Mouse (Mus musculus) embryonic facial prominence, embryonic 13.5 days (tissue): ENCODE data around the gene Wdr73. TPM values are rescaled to one million over a fixed set of nuclear protein-coding genes. Genes with fewer than 3 reads are reported as not detected.
"Not testable (repeated sequence)": the region's sequence is repeated elsewhere in the genome, so short reads cannot be mapped to it uniquely, and the experiment has no call there.

Experiments used
- ATAC-seq: fragments of 200-750 bp; cut with Nextera tagmentation; 2 replicates; pipeline ENCODE4 v1.8.0; 2017; ENCODE audit warnings: low read depth; ENCODE audit not compliant: insufficient number of reproducible peaks, insufficient read depth, low FRiP score, low TSS enrichment
- H3K27ac ChIP-seq: fragments of 300-500 bp; sonication (generic); 2 replicates; pipeline ENCODE4 v1.5.1; 2015; ENCODE audit warnings: moderate library complexity, mild to moderate bottlenecking, inconsistent platforms
- H3K27me3 ChIP-seq: fragments of 300-500 bp; sonication (generic); 2 replicates; pipeline ENCODE4 v1.6.1; 2015; ENCODE audit warnings: mild to moderate bottlenecking, inconsistent platforms
- H3K36me3 ChIP-seq: fragments of 300-500 bp; sonication (generic); 2 replicates; pipeline ENCODE4 v1.6.1; 2015; ENCODE audit warnings: mild to moderate bottlenecking, inconsistent platforms
- H3K4me1 ChIP-seq: fragments of 300-500 bp; sonication (generic); 2 replicates; pipeline ENCODE4 v1.6.1; 2015; ENCODE audit warnings: inconsistent platforms
- H3K4me2 ChIP-seq: fragments of 300-500 bp; sonication (generic); 2 replicates; pipeline ENCODE4 v1.6.1; 2015; ENCODE audit warnings: moderate library complexity, mild to moderate bottlenecking, inconsistent platforms
- H3K4me3 ChIP-seq: fragments of 300-500 bp; sonication (generic); 2 replicates; pipeline ENCODE4 v1.5.1; 2015; ENCODE audit warnings: mild to moderate bottlenecking, inconsistent platforms
- H3K9ac ChIP-seq: fragments of 300-500 bp; sonication (generic); 2 replicates; pipeline ENCODE4 v1.6.1; 2015; ENCODE audit warnings: mild to moderate bottlenecking, inconsistent platforms
- H3K9me3 ChIP-seq: fragments of 300-500 bp; sonication (generic); 2 replicates; pipeline ENCODE4 v1.6.1; 2016; ENCODE audit warnings: inconsistent platforms
- WGBS: fragments of 180-500 bp; shearing (Covaris S2); methylation state at CpG from one replicate; pipeline ENCODE4 v1.1.7; 2015; ENCODE audit warnings: mixed read lengths; 5-methylcytosine and 5-hydroxymethylcytosine counted together
- polyA plus RNA-seq: library from polyadenylated mRNA; unstranded; fragments of >200 nt; fragmentation: Nextera tagmentation; extraction: Ambion mirVana; gene quantifications from 2 replicates; pipeline ENCODE4 v1.2.1, GENCODE M21; 2015

Gene Wdr73
- polyA plus RNA-seq, result 31.5 and 33.0 TPM in 2 replicates

GRCm38 (mm10) chr7:80900944-80901501 is at the start of gene Wdr73:
Wdr73 (minus strand) TSS chr7:80901269.
- no peaks in the 10 kb centered on the region for H3K27me3 ChIP-seq
- no peaks in the 10 kb centered on the region for H3K9me3 ChIP-seq
- whole genome bisulfite sequencing, result under 1% methylated on average over 36 of the region's 36 CpGs
- peak within 1 kb of the TSS; percentile 82 for H3K4me3 ChIP-seq
- H3K4me1 ChIP-seq, result peaks cover 24% of the 10 kb centered on the region
- peaks cover 32% of the 10 kb centered on the region for H3K36me3 ChIP-seq
- H3K4me2 ChIP-seq, result peak within 1 kb of the TSS; percentile 90
- H3K9ac ChIP-seq, result peak within 1 kb of the TSS; percentile 83
- ATAC-seq, result peak; percentile 81
- peak within 1 kb of the TSS; percentile 78 for H3K27ac ChIP-seq

GRCm38 (mm10) chr7:80947445-80948350 is 46.6 kb upstream of the Wdr73 start, which contains the start of gene Sec11a:
Sec11a (minus strand) TSS chr7:80947780.
- WGBS, result 2% methylated on average over 44 of the region's 44 CpGs
- H3K4me2 ChIP-seq, result peak within 1 kb of the TSS; percentile 90

GRCm38 (mm10) chr7:80939808-80940207 is 38.7 kb upstream of the Wdr73 start:
- Histone ChIP-seq H3K9me3 (no peaks in the 10 kb centered on the region), H3K9ac (no peak overlapping the region), H3K36me3 (peaks cover 13% of the 10 kb centered on the region), H3K27me3 (no peaks in the 10 kb centered on the region), H3K27ac (no peak overlapping the region), H3K4me3 (no peak overlapping the region), H3K4me1 (no peaks in the 10 kb centered on the region), H3K4me2 (no peak overlapping the region)
- WGBS, result 90% methylated on average over 4 of the region's 4 CpGs
- no peak for ATAC-seq

More at GRCm38 (mm10) chr7:80947445-80948350, 46.6 kb upstream of the Wdr73 start, which contains the start of gene Sec11a:
- H3K9me3 ChIP-seq, result no peaks in the 10 kb centered on the region
- ATAC-seq, result peak; percentile 96
- peak within 1 kb of the TSS; percentile 90 for H3K9ac ChIP-seq
- peak within 1 kb of the TSS; percentile 96 for H3K27ac ChIP-seq
- peaks cover 10% of the 10 kb centered on the region for H3K36me3 ChIP-seq
- no peaks in the 10 kb centered on the region for H3K27me3 ChIP-seq
- peak within 1 kb of the TSS; percentile 94 for H3K4me3 ChIP-seq
- peaks cover 21% of the 10 kb centered on the region for H3K4me1 ChIP-seq

GRCm38 (mm10) chr7:80937304-80937666 is 36.2 kb upstream of the Wdr73 start:
- not testable (repeated sequence) for H3K4me3 ChIP-seq, H3K9ac ChIP-seq, H3K27ac ChIP-seq, H3K9me3 ChIP-seq, H3K4me2 ChIP-seq, ATAC-seq, H3K4me1 ChIP-seq, H3K27me3 ChIP-seq
- peaks cover 30% of the 10 kb centered on the region for H3K36me3 ChIP-seq

- 75% methylated on average over 7 of the region's 7 CpGs for WGBS
- H3K9ac ChIP-seq, H3K27ac ChIP-seq, H3K4me1 ChIP-seq, H3K9me3 ChIP-seq, H3K4me2 ChIP-seq, H3K4me3 ChIP-seq, ATAC-seq, H3K27me3 ChIP-seq: not testable (repeated sequence)
- peaks cover 33% of the 10 kb centered on the region for H3K36me3 ChIP-seq
Measured at GRCm38 (mm10) chr7:80936617-80937303, 35.7 kb upstream of the Wdr73 start.

GRCm38 (mm10) chr7:80935834-80936233 is 34.8 kb upstream of the Wdr73 start:
- 95% methylated on average over 1 of the region's 1 CpGs for WGBS
- H3K4me2 ChIP-seq, result no peak overlapping the region
- no peaks in the 10 kb centered on the region for H3K27me3 ChIP-seq
- no peaks in the 10 kb centered on the region for H3K9me3 ChIP-seq
- no peak for ATAC-seq
- no peak overlapping the region for H3K4me3 ChIP-seq
- no peak overlapping the region for H3K9ac ChIP-seq
- H3K27ac ChIP-seq, result no peak overlapping the region
- peaks cover 37% of the 10 kb centered on the region for H3K36me3 ChIP-seq
- no peaks in the 10 kb centered on the region for H3K4me1 ChIP-seq

GRCm38 (mm10) chr7:80932777-80933176 is 31.7 kb upstream of the Wdr73 start:
- no peak for ATAC-seq
- Histone ChIP-seq H3K9me3 (no peaks in the 10 kb centered on the region), H3K27ac (no peak overlapping the region), H3K9ac (no peak overlapping the region), H3K27me3 (no peaks in the 10 kb centered on the region), H3K4me3 (no peak overlapping the region), H3K4me1 (no peaks in the 10 kb centered on the region), H3K36me3 (peaks cover 39% of the 10 kb centered on the region), H3K4me2 (no peak overlapping the region)
- WGBS, result 73% methylated on average over 1 of the region's 1 CpGs

GRCm38 (mm10) chr7:80931618-80932207 is 30.6 kb upstream of the Wdr73 start:
- 94% methylated on average over 8 of the region's 8 CpGs for WGBS

GRCm38 (mm10) chr7:80923165-80923564 is 22.1 kb upstream of the Wdr73 start:
- Histone ChIP-seq H3K4me3 (no peak overlapping the region), H3K36me3 (peaks cover 78% of the 10 kb centered on the region), H3K9ac (no peak overlapping the region), H3K4me1 (no peaks in the 10 kb centered on the region), H3K4me2 (no peak overlapping the region), H3K27ac (no peak overlapping the region), H3K9me3 (no peaks in the 10 kb centered on the region), H3K27me3 (no peaks in the 10 kb centered on the region)
- 85% methylated on average over 2 of the region's 2 CpGs for WGBS
- no peak for ATAC-seq

More at GRCm38 (mm10) chr7:80931618-80932207, 30.6 kb upstream of the Wdr73 start:
- H3K27me3 ChIP-seq, result no peaks in the 10 kb centered on the region
- no peaks in the 10 kb centered on the region for H3K9me3 ChIP-seq
- no peak overlapping the region for H3K27ac ChIP-seq
- H3K36me3 ChIP-seq, result peaks cover 48% of the 10 kb centered on the region
- ATAC-seq, result no peak
- H3K4me3 ChIP-seq, result no peak overlapping the region
- no peaks in the 10 kb centered on the region for H3K4me1 ChIP-seq
- H3K4me2 ChIP-seq, result no peak overlapping the region
- no peak overlapping the region for H3K9ac ChIP-seq

GRCm38 (mm10) chr7:80919647-80920008 is 18.6 kb upstream of the Wdr73 start:
- Histone ChIP-seq H3K36me3 (peaks cover 79% of the 10 kb centered on the region), H3K4me1 (no peaks in the 10 kb centered on the region), H3K9me3 (no peaks in the 10 kb centered on the region), H3K4me2 (no peak overlapping the region), H3K9ac (no peak overlapping the region), H3K27me3 (no peaks in the 10 kb centered on the region), H3K27ac (no peak overlapping the region), H3K4me3 (no peak overlapping the region)
- WGBS, result 88% methylated on average over 5 of the region's 5 CpGs
- ATAC-seq, result no peak

GRCm38 (mm10) chr7:80918982-80919646 is 18.0 kb upstream of the Wdr73 start:
- H3K4me2 ChIP-seq, result no peak overlapping the region
- H3K4me1 ChIP-seq, result no peaks in the 10 kb centered on the region
- no peak overlapping the region for H3K27ac ChIP-seq
- no peak overlapping the region for H3K4me3 ChIP-seq
- no peaks in the 10 kb centered on the region for H3K9me3 ChIP-seq
- H3K9ac ChIP-seq, result no peak overlapping the region
- no peak for ATAC-seq
- no peaks in the 10 kb centered on the region for H3K27me3 ChIP-seq
- H3K36me3 ChIP-seq, result peaks cover 79% of the 10 kb centered on the region
- 86% methylated on average over 8 of the region's 8 CpGs for WGBS
